Mouse (Mus musculus) hindbrain, embryonic 13.5 days (tissue): ENCODE results near the gene Orc3. TPM values are rescaled to one million over a fixed set of nuclear protein-coding genes. Genes with fewer than 3 reads are reported as not detected.

Source experiments
- ATAC-seq: fragments of 200-750 bp; cut with Nextera tagmentation; 2 replicates; pipeline ENCODE4 v1.8.0; 2017; ENCODE audit warnings: moderate TSS enrichment; ENCODE audit not compliant: low FRiP score
- H3K27ac ChIP-seq: fragments of 300-500 bp; sonication (generic); 2 replicates; pipeline ENCODE4 v1.5.1; 2015; ENCODE audit warnings: inconsistent platforms, mild to moderate bottlenecking, moderate library complexity
- H3K27me3 ChIP-seq: fragments of 300-500 bp; sonication (generic); 2 replicates; pipeline ENCODE4 v1.6.1; 2015; ENCODE audit warnings: mild to moderate bottlenecking, inconsistent platforms
- H3K36me3 ChIP-seq: fragments of 300-500 bp; sonication (generic); 2 replicates; pipeline ENCODE4 v1.6.1; 2015; ENCODE audit warnings: mild to moderate bottlenecking, inconsistent platforms
- H3K4me1 ChIP-seq: fragments of 300-500 bp; sonication (generic); replicated peaks from 2 replicates; pipeline ENCODE4 v1.6.1; 2015; ENCODE audit warnings: inconsistent platforms
- H3K4me2 ChIP-seq: fragments of 300-500 bp; sonication (generic); 2 replicates; pipeline ENCODE4 v1.6.1; 2015; ENCODE audit warnings: inconsistent platforms, mild to moderate bottlenecking, moderate library complexity
- H3K4me3 ChIP-seq: fragments of 300-500 bp; sonication (generic); 2 replicates; pipeline ENCODE4 v1.5.1; 2015; ENCODE audit warnings: mild to moderate bottlenecking, inconsistent platforms
- H3K9ac ChIP-seq: fragments of 300-500 bp; sonication (generic); 2 replicates; pipeline ENCODE4 v1.6.1; 2015; ENCODE audit warnings: mild to moderate bottlenecking, inconsistent platforms
- H3K9me3 ChIP-seq: fragments of 300-500 bp; sonication (generic); 2 replicates; pipeline ENCODE4 v1.6.1; 2016; ENCODE audit warnings: inconsistent platforms
- WGBS: fragments of 180-500 bp; shearing (Covaris S2); methylation state at CpG from one replicate; pipeline ENCODE4 v1.1.7; 2015; 5-methylcytosine and 5-hydroxymethylcytosine counted together
- polyA plus RNA-seq: library from polyadenylated mRNA; unstranded; fragments of >200 nt; fragmentation: Nextera tagmentation; extraction: Ambion mirVana; gene quantifications from 2 replicates; pipeline ENCODE4 v1.2.1, GENCODE M21; 2015

The Orc3 gene
- 89.2 and 90.9 TPM in 2 replicates for polyA plus RNA-seq

DNA sequence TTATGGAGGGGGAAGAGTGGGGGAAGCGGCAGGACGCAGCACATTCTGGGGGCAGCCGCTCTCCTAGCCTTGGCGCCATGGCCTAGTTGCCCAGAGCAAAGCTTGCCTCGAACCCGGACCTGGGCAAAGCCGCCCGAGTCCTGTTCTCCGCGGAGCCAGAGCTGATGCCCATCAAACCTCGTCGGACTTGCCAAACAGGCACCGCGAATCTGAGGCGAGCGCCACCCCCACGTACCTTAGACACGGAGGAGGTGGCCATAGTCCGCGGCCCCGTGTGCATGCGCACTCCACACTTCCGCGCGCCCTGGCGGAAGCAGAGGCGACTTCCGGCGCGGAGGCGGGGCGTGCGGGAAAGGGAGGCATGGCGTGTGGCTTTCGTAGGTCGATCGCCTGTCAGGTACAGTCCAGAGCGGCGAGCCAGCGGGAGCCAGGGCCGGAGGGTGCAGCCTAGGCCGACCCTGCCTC is at the start of gene Orc3, which contains the start of gene Rars2:
Gene Orc3 (minus strand): TSS at position 315 of the 465 bp plus-strand sequence.
Gene Rars2 (plus strand): TSS at position 328 of the 465 bp plus-strand sequence.
- H3K27me3 ChIP-seq, result no peaks in the 10 kb centered on the region

DNA sequence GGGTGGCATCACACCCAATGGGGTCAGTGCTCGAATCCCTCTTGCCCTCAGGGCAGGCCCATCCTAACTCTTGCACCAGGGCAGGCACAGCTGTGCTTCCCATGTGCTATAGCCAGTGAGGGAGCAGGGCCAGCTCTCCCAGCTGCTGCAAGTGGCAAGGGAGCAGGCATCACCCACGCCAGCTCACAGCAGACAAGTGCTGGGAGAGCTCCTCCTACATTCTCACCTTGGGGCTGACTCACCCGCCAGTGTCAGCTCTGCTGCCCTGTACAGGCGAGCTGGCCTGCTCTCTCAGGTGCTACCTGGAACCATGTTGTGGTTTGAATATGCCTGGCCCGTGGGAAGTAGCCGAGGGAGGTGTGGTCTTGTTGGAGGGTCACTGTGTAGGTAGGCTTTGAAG is 47.2 kb upstream of the Orc3 start:
- Histone ChIP-seq H3K9ac (no peak overlapping the region), H3K4me3 (no peak overlapping the region), H3K4me1 (no peaks in the 10 kb centered on the region), H3K36me3 (peaks cover 80% of the 10 kb centered on the region), H3K4me2 (no peak overlapping the region), H3K27ac (no peak overlapping the region), H3K9me3 (no peaks in the 10 kb centered on the region), H3K27me3 (no peaks in the 10 kb centered on the region)
- peak; percentile 52; the same call in 1 of the 2 replicates for ATAC-seq
- WGBS, result 93% methylated on average over 6 of the region's 6 CpGs

More for the DNA sequence above, at the start of gene Orc3, which contains the start of gene Rars2:
- H3K36me3 ChIP-seq, result peaks cover 4% of the 10 kb centered on the region
- H3K9me3 ChIP-seq, result no peaks in the 10 kb centered on the region
- H3K4me1 ChIP-seq, result peaks cover 27% of the 10 kb centered on the region
- H3K27ac ChIP-seq, result peak within 1 kb of the TSS; percentile 90
- H3K4me3 ChIP-seq, result peak within 1 kb of the TSS; percentile 84
- ATAC-seq, result peak; percentile 99
- peak within 1 kb of the TSS; percentile 92 for H3K9ac ChIP-seq
- WGBS, result under 1% methylated on average over 42 of the region's 42 CpGs
- peak within 1 kb of the TSS; percentile 90 for H3K4me2 ChIP-seq

DNA sequence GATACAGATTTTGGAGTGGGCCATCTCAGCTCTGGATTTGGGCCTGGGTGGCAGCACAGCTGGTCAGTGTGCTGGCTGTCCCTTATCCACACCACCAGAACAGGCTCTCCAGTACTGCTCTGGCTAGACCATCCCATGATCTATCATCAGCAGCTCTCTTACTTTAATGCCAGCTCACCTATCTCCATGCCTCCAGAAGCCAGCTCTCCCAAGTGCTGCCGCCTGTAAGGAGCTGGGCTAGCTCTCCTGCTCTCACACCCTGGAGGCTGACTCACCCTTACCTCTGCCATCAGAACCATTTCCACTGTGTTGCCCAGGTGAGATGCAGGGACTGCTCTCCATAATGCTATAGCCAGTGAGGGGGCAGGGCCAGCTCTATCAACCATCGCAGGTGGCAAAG is 46.8 kb upstream of the Orc3 start:
- Histone ChIP-seq H3K4me1 (no peaks in the 10 kb centered on the region), H3K4me3 (no peak overlapping the region), H3K27me3 (no peaks in the 10 kb centered on the region), H3K9ac (no peak overlapping the region), H3K27ac (no peak overlapping the region), H3K36me3 (peaks cover 81% of the 10 kb centered on the region), H3K9me3 (no peaks in the 10 kb centered on the region), H3K4me2 (no peak overlapping the region)
- 100% methylated on average over 2 of the region's 2 CpGs for WGBS
- ATAC-seq, result peak; percentile 5; the same call in 1 of the 2 replicates

DNA sequence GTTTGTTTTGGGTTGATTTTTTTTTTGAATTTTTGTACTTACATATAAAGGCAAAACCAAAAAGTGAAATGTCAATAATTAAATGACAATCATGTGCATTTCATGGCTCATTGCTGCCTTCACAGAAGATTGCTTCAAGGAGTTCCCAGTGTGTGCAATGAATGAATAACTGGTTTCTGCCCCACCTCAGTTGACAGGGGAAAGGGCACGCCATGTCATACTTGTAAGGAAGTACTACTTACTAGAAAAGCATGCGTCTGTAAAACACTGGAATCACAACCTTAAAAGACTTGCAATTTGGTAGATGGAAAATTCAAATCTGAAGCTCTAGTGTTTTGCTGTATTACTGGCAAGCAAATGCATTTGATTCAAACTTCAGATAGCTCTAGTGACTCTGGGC is 44.3 kb upstream of the Orc3 start:
- Histone ChIP-seq H3K27ac (no peak overlapping the region), H3K4me2 (no peak overlapping the region), H3K27me3 (no peaks in the 10 kb centered on the region), H3K9me3 (no peaks in the 10 kb centered on the region), H3K4me3 (no peak overlapping the region), H3K4me1 (no peaks in the 10 kb centered on the region), H3K36me3 (peaks cover 82% of the 10 kb centered on the region), H3K9ac (no peak overlapping the region)
- ATAC-seq, result no peak
- WGBS, result 94% methylated on average over 2 of the region's 2 CpGs

DNA sequence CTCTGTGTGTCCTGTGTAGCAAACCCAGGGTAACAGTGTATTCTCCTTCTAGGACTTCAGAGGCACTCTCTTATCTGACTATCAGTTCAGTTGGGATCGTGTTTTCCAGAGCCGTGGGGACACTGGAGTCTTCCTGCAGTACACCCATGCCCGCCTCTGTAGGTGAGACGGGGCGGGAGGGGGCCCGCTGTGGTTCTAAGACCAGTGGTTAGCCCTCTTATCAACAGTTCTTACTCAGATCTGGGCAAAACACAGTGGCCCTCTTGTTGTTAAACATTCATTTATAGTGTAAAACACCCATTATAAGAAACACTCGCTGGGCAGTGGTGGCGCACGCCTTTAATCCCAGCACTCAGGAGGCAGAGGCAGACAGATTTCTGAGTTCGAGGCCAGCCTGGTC is 41.4 kb upstream of the Orc3 start:
- ATAC-seq, result no peak
- 96% methylated on average over 10 of the region's 10 CpGs for WGBS
- peaks cover 75% of the 10 kb centered on the region for H3K36me3 ChIP-seq
- H3K4me3 ChIP-seq, result no peak overlapping the region
- no peak overlapping the region for H3K27ac ChIP-seq
- H3K9ac ChIP-seq, result no peak overlapping the region
- no peaks in the 10 kb centered on the region for H3K27me3 ChIP-seq
- no peaks in the 10 kb centered on the region for H3K4me1 ChIP-seq
- no peak overlapping the region for H3K4me2 ChIP-seq
- no peaks in the 10 kb centered on the region for H3K9me3 ChIP-seq

DNA sequence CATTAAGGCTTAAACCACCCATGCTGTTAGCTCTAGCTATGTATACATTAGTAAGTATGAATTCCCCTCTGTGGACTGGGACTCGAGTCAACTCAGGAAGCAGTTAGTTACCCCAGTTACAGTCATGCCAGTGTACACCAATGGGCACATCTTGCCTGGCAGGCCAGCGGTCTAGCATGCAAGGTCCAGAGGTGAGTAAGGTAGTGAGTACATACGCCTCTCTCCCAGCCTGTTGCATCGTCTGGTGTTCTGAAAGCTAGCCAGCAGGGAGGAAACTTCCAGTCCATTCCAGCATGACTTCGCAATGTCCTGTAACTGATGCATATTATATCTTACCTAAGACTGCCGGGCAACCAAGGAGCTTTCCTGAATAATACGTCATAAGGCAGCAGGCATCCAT is 38.4 kb upstream of the Orc3 start:
- 93% methylated on average over 7 of the region's 7 CpGs for WGBS
- ATAC-seq, result no peak
- H3K27ac ChIP-seq, result no peak overlapping the region
- no peak overlapping the region for H3K4me2 ChIP-seq
- H3K4me1 ChIP-seq, result no peaks in the 10 kb centered on the region
- peaks cover 60% of the 10 kb centered on the region for H3K36me3 ChIP-seq
- H3K9me3 ChIP-seq, result no peaks in the 10 kb centered on the region
- H3K27me3 ChIP-seq, result no peaks in the 10 kb centered on the region
- no peak overlapping the region for H3K9ac ChIP-seq
- H3K4me3 ChIP-seq, result no peak overlapping the region

DNA sequence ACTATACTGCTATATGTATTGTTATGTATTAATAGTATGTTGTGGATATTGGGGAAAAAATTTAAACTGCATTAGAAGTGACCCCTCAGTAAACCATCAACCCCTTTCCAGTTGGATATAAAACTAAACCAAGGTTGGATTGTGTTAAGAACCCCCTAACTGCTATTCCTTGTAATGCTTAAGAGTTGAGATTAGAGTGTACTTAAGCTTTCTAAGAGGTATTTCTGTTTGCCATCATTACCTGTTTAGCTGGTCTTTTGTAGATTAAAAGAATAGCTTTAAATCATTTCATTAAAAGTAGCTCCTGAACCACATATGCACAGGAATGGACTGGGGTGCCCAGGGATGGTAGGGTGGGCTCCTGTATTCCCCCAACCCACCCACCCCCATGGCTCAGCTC is 30.0 kb upstream of the Orc3 start:
- Histone ChIP-seq H3K4me2 (no peak overlapping the region), H3K4me1 (no peaks in the 10 kb centered on the region), H3K4me3 (no peak overlapping the region), H3K9me3 (no peaks in the 10 kb centered on the region), H3K27ac (no peak overlapping the region), H3K36me3 (peaks cover 55% of the 10 kb centered on the region), H3K27me3 (no peaks in the 10 kb centered on the region), H3K9ac (no peak overlapping the region)
- no peak for ATAC-seq

DNA sequence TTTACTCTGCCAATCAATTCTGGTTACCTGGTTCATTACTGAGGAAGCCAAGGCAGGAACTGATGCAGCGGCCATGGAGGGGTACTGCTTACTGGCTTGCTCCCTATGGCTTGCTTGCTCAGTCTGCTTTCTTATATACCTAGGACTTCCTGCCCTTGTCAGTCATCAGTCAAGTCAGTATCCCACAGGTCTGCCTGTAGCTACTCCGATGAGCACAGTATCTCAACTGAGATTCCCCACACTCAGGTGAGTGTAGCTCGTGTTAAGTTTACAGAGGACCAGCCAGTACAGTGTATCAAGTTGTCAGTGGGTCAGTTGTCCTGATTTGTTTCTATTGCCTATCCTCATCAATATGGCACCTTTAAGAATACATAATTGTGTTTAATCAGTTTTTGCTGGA is 26.0 kb upstream of the Orc3 start:
- Histone ChIP-seq H3K9ac (no peak overlapping the region), H3K4me2 (no peak overlapping the region)

DNA sequence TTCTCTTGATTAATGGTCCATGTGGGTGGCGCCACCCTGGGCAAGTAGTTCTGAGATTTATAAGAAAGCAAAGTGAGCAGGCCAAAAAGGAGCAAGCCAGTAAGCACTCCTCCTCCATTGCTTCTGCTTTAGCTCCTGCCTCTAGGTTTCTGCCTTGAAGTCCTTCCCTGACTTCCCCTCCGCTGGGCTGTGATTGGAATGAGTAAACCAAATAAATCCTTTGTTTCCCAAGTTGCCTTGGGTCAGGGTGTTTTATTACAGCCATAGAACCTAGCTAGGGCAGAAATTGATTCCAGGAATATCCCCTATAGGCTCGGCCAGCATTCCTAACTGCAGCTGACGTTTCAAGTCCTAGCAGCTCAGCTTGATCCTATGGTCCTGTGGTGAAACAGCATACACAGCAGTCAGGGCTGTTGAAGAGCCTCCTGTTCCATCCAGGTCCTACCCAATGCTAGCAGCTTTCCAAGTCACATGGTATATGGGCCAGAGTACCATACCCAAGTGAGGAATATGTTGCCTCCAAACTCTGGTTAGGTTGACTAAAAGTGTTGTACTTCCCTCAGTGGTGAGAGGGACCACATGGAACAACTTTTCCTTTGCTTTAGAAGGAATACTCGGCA is 25.1 kb upstream of the Orc3 start:
- H3K4me2 ChIP-seq, result no peak overlapping the region
- no peak overlapping the region for H3K9ac ChIP-seq
- H3K36me3 ChIP-seq, result peaks cover 38% of the 10 kb centered on the region
- H3K9me3 ChIP-seq, result no peaks in the 10 kb centered on the region
- no peaks in the 10 kb centered on the region for H3K27me3 ChIP-seq
- no peaks in the 10 kb centered on the region for H3K4me1 ChIP-seq
- H3K27ac ChIP-seq, result no peak overlapping the region
- 90% methylated on average over 5 of the region's 5 CpGs for WGBS
- no peak for ATAC-seq
- no peak overlapping the region for H3K4me3 ChIP-seq

More for the DNA sequence above, 26.0 kb upstream of the Orc3 start:
- H3K4me3 ChIP-seq, result no peak overlapping the region
- H3K4me1 ChIP-seq, result no peaks in the 10 kb centered on the region
- no peak for ATAC-seq
- no peaks in the 10 kb centered on the region for H3K27me3 ChIP-seq
- no peak overlapping the region for H3K27ac ChIP-seq
- peaks cover 39% of the 10 kb centered on the region for H3K36me3 ChIP-seq
- WGBS, result 96% methylated on average over 3 of the region's 3 CpGs
- H3K9me3 ChIP-seq, result no peaks in the 10 kb centered on the region

DNA sequence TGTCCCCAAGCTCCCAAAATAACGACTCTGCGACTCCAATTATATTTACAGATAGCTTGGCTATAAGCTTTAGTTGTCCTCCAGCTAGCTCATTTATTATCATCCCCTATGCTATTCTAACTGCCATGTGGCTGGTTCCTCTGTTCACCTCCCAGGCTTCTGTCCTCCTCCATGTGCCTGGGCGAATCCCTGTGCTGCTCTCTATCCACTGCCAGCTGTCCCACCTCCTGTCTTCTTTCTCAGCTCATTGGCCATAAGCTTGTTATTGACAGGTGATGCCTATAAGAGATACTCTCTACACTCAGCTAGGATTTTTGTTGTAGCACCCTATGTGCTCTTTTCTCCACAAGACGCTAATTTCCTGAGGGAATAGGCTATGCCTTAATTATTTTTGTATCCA is 23.1 kb upstream of the Orc3 start:
- no peak overlapping the region for H3K4me3 ChIP-seq
- 89% methylated on average over 4 of the region's 4 CpGs for WGBS

DNA sequence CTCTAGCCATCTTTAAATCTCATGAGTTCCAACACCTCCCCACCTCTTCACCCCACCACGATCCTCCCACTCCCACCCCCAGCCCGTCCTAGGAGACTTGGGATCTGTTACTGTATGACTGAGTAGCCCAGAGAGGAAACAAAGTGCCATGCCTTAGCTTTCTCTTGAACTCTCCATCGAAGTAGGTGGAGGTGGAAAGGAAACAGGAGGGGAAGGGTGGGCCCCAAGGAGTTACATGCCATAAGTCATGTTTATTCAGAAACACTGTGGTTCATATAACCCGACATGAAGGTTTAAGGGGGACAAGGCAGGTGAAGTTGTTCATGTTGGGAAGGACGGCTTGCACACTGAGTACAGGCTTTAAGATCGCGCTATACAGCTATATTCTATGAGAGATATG is 22.6 kb upstream of the Orc3 start:
- Histone ChIP-seq H3K27me3 (no peaks in the 10 kb centered on the region), H3K4me2 (no peak overlapping the region), H3K27ac (no peak overlapping the region), H3K9ac (no peak overlapping the region), H3K4me1 (no peaks in the 10 kb centered on the region), H3K9me3 (no peaks in the 10 kb centered on the region), H3K4me3 (no peak overlapping the region), H3K36me3 (peaks cover 44% of the 10 kb centered on the region)
- 95% methylated on average over 7 of the region's 7 CpGs for WGBS
- no peak for ATAC-seq

More for the DNA sequence above, 23.1 kb upstream of the Orc3 start:
- no peak for ATAC-seq
- Histone ChIP-seq H3K27ac (no peak overlapping the region), H3K27me3 (no peaks in the 10 kb centered on the region), H3K4me1 (no peaks in the 10 kb centered on the region), H3K9ac (no peak overlapping the region), H3K36me3 (peaks cover 45% of the 10 kb centered on the region), H3K4me2 (no peak overlapping the region), H3K9me3 (no peaks in the 10 kb centered on the region)

DNA sequence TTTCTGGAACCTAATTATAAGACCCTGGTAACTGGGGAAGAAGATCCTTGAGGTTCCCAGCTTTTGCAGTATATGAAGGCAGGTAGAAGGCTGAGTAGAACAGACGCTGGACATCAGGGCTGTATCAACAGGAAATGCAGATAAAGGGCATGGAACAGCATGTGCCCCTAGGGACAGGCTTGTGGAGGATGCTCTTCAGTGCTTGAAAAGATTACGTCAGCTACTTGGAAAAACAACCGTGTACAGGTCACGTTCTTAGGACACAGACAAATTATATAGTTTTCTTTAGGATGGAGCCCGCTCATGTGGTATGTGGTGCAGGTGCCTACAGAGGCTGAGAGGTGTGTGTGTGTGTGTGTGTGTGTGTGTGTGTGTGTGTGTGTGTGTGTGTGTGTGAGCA is 21.3 kb upstream of the Orc3 start:
- WGBS, result 75% methylated on average over 5 of the region's 5 CpGs
- no peaks in the 10 kb centered on the region for H3K4me1 ChIP-seq
- no peak for ATAC-seq

DNA sequence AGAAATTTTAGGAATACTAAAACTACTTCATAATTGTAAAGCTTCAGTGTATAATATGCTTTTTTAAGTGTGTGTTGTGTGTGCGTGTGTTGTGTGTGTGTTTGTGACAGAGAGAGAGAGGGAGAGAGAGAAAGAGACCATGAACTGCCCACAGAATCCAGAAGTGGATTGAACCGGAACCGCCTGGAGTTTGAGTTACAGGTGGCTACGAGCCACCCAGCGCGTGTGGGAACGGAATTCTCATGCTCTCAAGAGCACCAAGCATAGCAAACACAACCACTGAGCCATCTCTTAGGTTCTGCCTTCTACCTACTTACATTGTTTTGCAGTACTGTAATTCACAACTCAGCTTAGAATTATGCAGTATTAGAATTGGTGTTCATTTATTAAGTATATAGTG is 19.4 kb upstream of the Orc3 start:
- no peak overlapping the region for H3K4me3 ChIP-seq
- no peak overlapping the region for H3K4me2 ChIP-seq
- WGBS, result 96% methylated on average over 7 of the region's 7 CpGs
- H3K36me3 ChIP-seq, result peaks cover 36% of the 10 kb centered on the region
- H3K9ac ChIP-seq, result no peak overlapping the region
- no peaks in the 10 kb centered on the region for H3K4me1 ChIP-seq
- H3K27me3 ChIP-seq, result no peaks in the 10 kb centered on the region
- H3K9me3 ChIP-seq, result no peaks in the 10 kb centered on the region
- ATAC-seq, result no peak
- H3K27ac ChIP-seq, result no peak overlapping the region

More for the DNA sequence above, 21.3 kb upstream of the Orc3 start:
- H3K4me3 ChIP-seq, result no peak overlapping the region
- no peaks in the 10 kb centered on the region for H3K9me3 ChIP-seq
- H3K36me3 ChIP-seq, result peaks cover 47% of the 10 kb centered on the region
- H3K4me2 ChIP-seq, result no peak overlapping the region
- H3K9ac ChIP-seq, result no peak overlapping the region
- no peaks in the 10 kb centered on the region for H3K27me3 ChIP-seq
- no peak overlapping the region for H3K27ac ChIP-seq
